Mouse (Mus musculus): Measurements from ENCODE around the gene Btnl2. TPM values are rescaled to one million over a fixed set of nuclear protein-coding genes. Genes with fewer than 3 reads are reported as not detected.

The Btnl2 gene
- polyA plus RNA-seq (2012; ENCODE audit: low replicate concordance) = 1.8 and 2.0 TPM in 2 replicates

GRCm38 (mm10) chr17:34354539-34354938 is at the start of gene Btnl2:
TSS of gene Btnl2 (plus strand) at chr17:34354822.

DNA sequence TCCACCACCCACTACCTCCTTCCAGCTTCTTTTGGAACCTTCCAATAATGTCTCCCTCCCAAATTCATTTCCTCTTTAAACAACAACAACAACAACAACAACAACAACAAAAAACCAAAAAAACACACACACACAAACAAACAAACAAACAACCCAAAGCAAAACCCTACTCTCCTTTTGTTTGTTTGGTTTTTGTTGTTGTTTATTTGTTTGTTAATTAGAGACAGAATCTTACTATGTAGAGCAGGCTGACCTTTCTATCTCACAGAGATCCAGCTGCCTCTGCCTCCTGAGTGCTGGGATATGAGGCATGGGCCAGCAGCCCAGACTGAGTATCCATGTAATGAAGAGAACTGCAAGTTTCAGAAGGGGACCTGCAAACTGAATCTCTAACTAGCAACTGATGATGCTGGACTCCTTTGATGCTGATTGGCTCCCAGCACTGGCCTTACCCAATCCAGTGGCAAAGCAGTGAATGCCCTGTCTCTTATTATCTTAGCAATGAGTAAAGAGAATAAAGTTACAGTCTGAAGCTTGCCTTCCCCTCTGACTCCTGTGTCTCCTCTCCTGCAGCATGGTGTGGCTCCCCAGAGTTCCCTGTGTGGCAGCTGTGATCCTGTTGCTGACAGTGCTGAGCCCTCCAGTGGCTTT is 49.1 kb upstream of the Btnl2 start, which contains the start of gene H2-Eb1:
TSS of gene H2-Eb1 (plus strand) at position 488 of the 651 bp plus-strand sequence.

GRCm38 (mm10) chr17:34325436-34325835 is 29.2 kb upstream of the Btnl2 start, which contains the start of gene H2-Eb2:
TSS of gene H2-Eb2 (plus strand) at chr17:34325665.

GRCm38 (mm10) chr17:34376847-34377246 is 22.2 kb downstream of the Btnl2 start, which contains the start of gene Btnl1:
TSS of gene Btnl1 (plus strand) at chr17:34377132.

DNA sequence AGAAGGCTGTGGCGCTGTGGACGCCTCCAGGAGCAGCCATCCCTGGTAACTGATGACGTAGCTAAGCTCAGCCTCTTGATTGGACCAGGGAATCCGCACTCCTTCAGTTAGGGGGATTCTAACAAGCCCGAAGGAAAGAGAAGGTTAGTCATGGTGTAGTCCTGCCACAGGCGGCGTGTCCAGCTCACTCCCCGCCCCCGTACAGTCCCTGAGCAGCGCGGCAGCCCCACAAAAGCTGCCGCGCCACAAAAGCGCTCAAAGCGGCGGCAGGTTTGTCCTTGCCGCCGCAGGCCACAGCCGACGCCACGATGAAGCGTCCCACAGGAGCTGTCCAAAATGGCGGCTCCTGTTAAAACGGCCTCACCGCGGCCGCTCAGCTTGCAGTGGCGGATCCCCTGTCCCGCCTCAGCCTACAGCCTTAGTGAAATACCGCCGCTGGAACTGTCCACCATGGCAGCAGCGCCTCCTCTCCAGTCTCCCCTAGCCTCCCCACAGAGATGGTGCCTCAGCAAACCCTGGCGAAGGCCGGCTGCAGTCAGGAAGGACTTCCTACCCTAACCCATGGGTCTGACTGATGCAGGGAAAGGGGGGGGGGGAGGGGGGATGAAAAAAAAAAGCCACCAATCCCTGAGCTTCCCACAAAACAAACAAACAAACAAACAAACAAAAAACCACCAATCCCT is 44.2 kb downstream of the Btnl2 start, which contains the start of gene BC051142:
TSS of gene BC051142 (plus strand) at position 110 of the 683 bp plus-strand sequence.

Other genes starting within 250 kb of the Btnl2 start
- 140 and 479 TPM in 2 replicates for gene H2-DMa, start 235.3 kb upstream of the Btnl2 start, polyA plus RNA-seq (2012; ENCODE audit: low replicate concordance)
- 377 and 424 TPM in 2 replicates for gene Brd2, start 232.2 kb upstream of the Btnl2 start, polyA plus RNA-seq (2012; ENCODE audit: low replicate concordance)
- gene H2-DMb2, start 211.5 kb upstream of the Btnl2 start, polyA plus RNA-seq (2012; ENCODE audit: low replicate concordance) = 454 and 462 TPM in 2 replicates
- gene H2-DMb1, start 201.8 kb upstream of the Btnl2 start, polyA plus RNA-seq (2012; ENCODE audit: low replicate concordance) = 22.9 and 41.1 TPM in 2 replicates
- gene Tap1, start 167.3 kb upstream of the Btnl2 start, polyA plus RNA-seq (2012; ENCODE audit: low replicate concordance) = 74.5 and 112 TPM in 2 replicates
- 85.6 and 98.9 TPM in 2 replicates for gene Psmb9, start 167.1 kb upstream of the Btnl2 start, polyA plus RNA-seq (2012; ENCODE audit: low replicate concordance)
- gene Psmb8, start 157.1 kb upstream of the Btnl2 start, polyA plus RNA-seq (2012; ENCODE audit: low replicate concordance) = 348 and 445 TPM in 2 replicates
- gene Tap2, start 151.3 kb upstream of the Btnl2 start, polyA plus RNA-seq (2012; ENCODE audit: low replicate concordance) = 148 and 211 TPM in 2 replicates
- gene H2-Ob, start 115.9 kb upstream of the Btnl2 start, polyA plus RNA-seq (2012; ENCODE audit: low replicate concordance) = 44.0 and 80.9 TPM in 2 replicates
- gene H2-Ab1, start 97.1 kb upstream of the Btnl2 start, polyA plus RNA-seq (2012; ENCODE audit: low replicate concordance) = 1,724 and 6,143 TPM in 2 replicates
- gene H2-Aa, start 67.0 kb upstream of the Btnl2 start, polyA plus RNA-seq (2012; ENCODE audit: low replicate concordance) = 100 and 954 TPM in 2 replicates
- 222 and 457 TPM in 2 replicates for gene H2-Eb1, start 49.0 kb upstream of the Btnl2 start, polyA plus RNA-seq (2012; ENCODE audit: low replicate concordance)
- 0.24 and 0.89 TPM in 2 replicates for gene H2-Eb2, start 29.2 kb upstream of the Btnl2 start, polyA plus RNA-seq (2012; ENCODE audit: low replicate concordance)
- gene Btnl1, start 22.3 kb downstream of the Btnl2 start, polyA plus RNA-seq (2012; ENCODE audit: low replicate concordance) = not detected in 2 replicates
- 0.70 and 1.7 TPM in 2 replicates for gene BC051142, start 44.0 kb downstream of the Btnl2 start, polyA plus RNA-seq (2012; ENCODE audit: low replicate concordance)
- 0.16 and 0.49 TPM in 2 replicates for gene Btnl4, start 122.5 kb downstream of the Btnl2 start, polyA plus RNA-seq (2012; ENCODE audit: low replicate concordance)
- not detected in 2 replicates for gene Btnl6, start 162.5 kb downstream of the Btnl2 start, polyA plus RNA-seq (2012; ENCODE audit: low replicate concordance)
- 7.8 and 33.6 TPM in 2 replicates for gene Notch4, start 209.4 kb downstream of the Btnl2 start, polyA plus RNA-seq (2012; ENCODE audit: low replicate concordance)
- 701 and 1,475 TPM in 2 replicates for gene Gpsm3, start 235.0 kb downstream of the Btnl2 start, polyA plus RNA-seq (2012; ENCODE audit: low replicate concordance)
- 129 and 229 TPM in 2 replicates for gene Pbx2, start 236.4 kb downstream of the Btnl2 start, polyA plus RNA-seq (2012; ENCODE audit: low replicate concordance)
- 6.8 and 13.6 TPM in 2 replicates for gene Ager, start 243.0 kb downstream of the Btnl2 start, polyA plus RNA-seq (2012; ENCODE audit: low replicate concordance)
- gene Rnf5, start 248.9 kb downstream of the Btnl2 start, polyA plus RNA-seq (2012; ENCODE audit: low replicate concordance) = 44.1 and 76.3 TPM in 2 replicates
- gene Agpat1, start 249.4 kb downstream of the Btnl2 start, polyA plus RNA-seq (2012; ENCODE audit: low replicate concordance) = 143 and 230 TPM in 2 replicates

Data from hematopoietic multipotent progenitor cell, adult 10-12 weeks (in vitro differentiated cells).